Mouse (Mus musculus) stomach, postnatal 0 days (tissue): Measurements from ENCODE around the gene Atp5j.

Experiments
- CTCF ChIP-seq: IDR thresholded peaks from 2 replicates; pipeline ENCODE4 v1.5.1; 2016; ENCODE audit warnings: antibody characterized with exemption, low read depth, mild to moderate bottlenecking, moderate library complexity
- EP300 ChIP-seq: optimal IDR thresholded peaks from 2 replicates; pipeline ENCODE3; 2016; ENCODE audit warnings: antibody characterized with exemption

- no peak for TF ChIP-seq CTCF
- TF ChIP-seq EP300, result no peak
Observed at GRCm38 (mm10) chr16:84806175-84806574, 29.2 kb downstream of the Atp5j start.
